26 mouse cellular contexts compared by ENCODE assay signal in genomic region chr5:146247709-146248108, GRCm38 (mm10). TPM values are rescaled to one million over a fixed set of nuclear protein-coding genes. Genes with fewer than 3 reads are reported as not detected.
DNase-seq lines count a peak whose midpoint lies in the region; ATAC-seq and TF ChIP-seq lines count a peak whose summit lies in the region.
"Had no signal": no experiment of that assay in that cellular context is flagged by ENCODE, and none has a peak within 500 bp of the region (broad histone marks: within the 10 kb centered on the region; RNA-seq: fewer than 3 reads in every experiment).

No protein-coding gene starts in this region.

- H3K9ac ChIP-seq in heart, adult 2 months (ENCODE audit: low read depth, low read length), result no peak overlapping the region
- H3K9ac ChIP-seq in liver, embryonic 13.5 days, result peak overlapping the region; percentile 28
- H3K9ac ChIP-seq in midbrain, embryonic 16.5 days (ENCODE audit: low read depth, low read length), result no peak overlapping the region
- H3K9ac ChIP-seq: forebrain, embryonic 13.5 days; heart, embryonic 15.5 days; hindbrain, embryonic 12.5 days; lung, embryonic 14.5 days had no signal

- peaks cover 13% of the 10 kb centered on the region for H3K36me3 ChIP-seq in heart, adult 2 months (ENCODE audit: control insufficient read depth, insufficient read depth, low read length)
- H3K36me3 ChIP-seq in liver, embryonic 13.5 days, result peaks cover 8% of the 10 kb centered on the region; the same call in 1 of the 2 replicates
- H3K36me3 ChIP-seq in midbrain, embryonic 16.5 days (ENCODE audit: control insufficient read depth, insufficient read depth, low read length), result no peaks in the 10 kb centered on the region
- H3K36me3 ChIP-seq: heart, embryonic 15.5 days had no signal

- ATAC-seq in liver, embryonic 13.5 days (ENCODE audit: low read depth), result no peak
- ATAC-seq in megakaryocyte, adult 5-6 weeks (ENCODE audit: poor library complexity, severe bottlenecking), result peak; percentile 65
- ATAC-seq in midbrain, embryonic 16.5 days, result no peak
- ATAC-seq: forebrain, embryonic 13.5 days; hindbrain, postnatal 0 days; Patski had no signal

- H3K4me2 ChIP-seq in liver, embryonic 13.5 days, result no peak overlapping the region
- no peak overlapping the region for H3K4me2 ChIP-seq in midbrain, embryonic 16.5 days (ENCODE audit: low read length)
- H3K4me2 ChIP-seq: forebrain, embryonic 13.5 days; heart, embryonic 15.5 days; hindbrain, embryonic 12.5 days; lung, embryonic 14.5 days had no signal

- peaks cover 13% of the 10 kb centered on the region for H3K4me1 ChIP-seq in heart, adult 2 months (ENCODE audit: control insufficient read depth, insufficient read depth, low read length)
- H3K4me1 ChIP-seq in bone marrow macrophage, adult 2 months (ENCODE audit: control insufficient read depth, insufficient read depth, low read length), result peaks cover 43% of the 10 kb centered on the region
- H3K4me1 ChIP-seq in liver, embryonic 13.5 days (replicated peaks), result peaks cover 97% of the 10 kb centered on the region
- H3K4me1 ChIP-seq in midbrain, embryonic 16.5 days (ENCODE audit: control insufficient read depth, insufficient read depth, low read length), result no peaks in the 10 kb centered on the region
- H3K4me1 ChIP-seq: forebrain, embryonic 13.5 days; hindbrain, embryonic 12.5 days had no signal

- intact Hi-C loops in heart, adult 2 months (cut with DNase I), result no loop called here

- no peak for TF ChIP-seq EP300 in heart, adult 2 months (IDR thresholded peaks at IDR 0.05; ENCODE audit: insufficient read depth, low read depth, low read length)

- H3K9me3 ChIP-seq in liver, embryonic 13.5 days (replicated peaks), result no peaks in the 10 kb centered on the region
- H3K9me3 ChIP-seq in midbrain, embryonic 16.5 days (replicated peaks; ENCODE audit: control insufficient read depth, low read length, poor library complexity, severe bottlenecking), result no peaks in the 10 kb centered on the region
- H3K9me3 ChIP-seq: forebrain, embryonic 13.5 days; heart, embryonic 15.5 days; hindbrain, embryonic 12.5 days had no signal

- H3K27ac ChIP-seq in heart, adult 2 months, result peak overlapping the region; percentile 17
- H3K27ac ChIP-seq in bone marrow macrophage, adult 2 months (ENCODE audit: insufficient read depth, low read depth, low read length), result peak overlapping the region; percentile 81
- peak overlapping the region; percentile 49 for H3K27ac ChIP-seq in liver, embryonic 13.5 days
- no peak overlapping the region for H3K27ac ChIP-seq in midbrain, embryonic 16.5 days (ENCODE audit: low read length)
- H3K27ac ChIP-seq: forebrain, embryonic 13.5 days; heart, embryonic 15.5 days; hindbrain, embryonic 12.5 days; hindbrain, postnatal 0 days had no signal

- H3K79me2 ChIP-seq in heart, adult 2 months (replicated peaks; ENCODE audit: control insufficient read depth, insufficient read depth, low read length), result peaks cover 7% of the 10 kb centered on the region

- TF ChIP-seq CTCF in heart, adult 2 months (IDR thresholded peaks at IDR 0.05), result no peak
- TF ChIP-seq CTCF in bone marrow macrophage, adult 2 months (IDR thresholded peaks at IDR 0.05; ENCODE audit: low read depth, low read length), result no peak

- TF ChIP-seq POLR2A in heart, adult 2 months (IDR thresholded peaks at IDR 0.05; ENCODE audit: insufficient read depth, low read depth, low read length), result no peak
- TF ChIP-seq POLR2A in bone marrow macrophage, adult 2 months (IDR thresholded peaks at IDR 0.05; ENCODE audit: borderline replicate concordance, low read depth, low read length), result no peak

- no peak overlapping the region for H3K4me3 ChIP-seq in heart, adult 2 months
- no peak overlapping the region; the same call in 1 of the 2 replicates for H3K4me3 ChIP-seq in bone marrow macrophage, adult 2 months (ENCODE audit: insufficient read depth, low read length)
- no peak overlapping the region for H3K4me3 ChIP-seq in liver, embryonic 13.5 days (replicated peaks)
- H3K4me3 ChIP-seq in midbrain, embryonic 16.5 days (ENCODE audit: low read depth, low read length), result no peak overlapping the region
- H3K4me3 ChIP-seq: forebrain, embryonic 13.5 days; heart, embryonic 15.5 days; hindbrain, embryonic 12.5 days had no signal

- 23% methylated on average over 5 of the region's 5 CpGs for WGBS in heart, adult 2 months
- 61% methylated on average over 5 of the region's 5 CpGs for WGBS in liver, embryonic 13.5 days (ENCODE audit: insufficient replicate concordance)
- WGBS in midbrain, embryonic 16.5 days, result 32% methylated on average over 5 of the region's 5 CpGs

- H3K27me3 ChIP-seq in heart, adult 2 months (ENCODE audit: control insufficient read depth, insufficient read depth, low read length), result no peaks in the 10 kb centered on the region
- H3K27me3 ChIP-seq in liver, embryonic 13.5 days, result no peaks in the 10 kb centered on the region
- no peaks in the 10 kb centered on the region for H3K27me3 ChIP-seq in midbrain, embryonic 16.5 days (ENCODE audit: control insufficient read depth, insufficient read depth, low read depth, low read length)
- H3K27me3 ChIP-seq: forebrain, embryonic 13.5 days; heart, embryonic 15.5 days; hindbrain, embryonic 12.5 days; Patski had no signal

- DNase-seq in heart, adult 2 months, result no peak
- DNase-seq in heart, postnatal 4 days, result no peak
- no peak for DNase-seq in liver, embryonic 13.5 days
- no peak for DNase-seq in right cerebral cortex, postnatal 14 days
- DNase-seq in cerebellum, adult 9-10 months, result no peak
- DNase-seq: adrenal gland, postnatal 25 days; cerebellum, adult 18-20 months; cerebellum, postnatal 14 days; gastrocnemius, postnatal 36 days; kidney, adult 11 months; kidney, postnatal 36 days; layer of hippocampus, postnatal 36 days; left cerebral cortex, postnatal 4 days; lung, embryonic 14.5 days; midbrain, embryonic 14.5 days; right cerebral cortex, adult 18-20 months; right cerebral cortex, postnatal 4 days; thymus, postnatal 4 days had no signal

RNA-seq across cellular contexts. Expression of gene Cdk8, which starts 16.7 kb away (rescaled TPM):
- 10 to 100 TPM; 15.5 to 15.6 TPM for total RNA-seq in heart, adult 2 months (2021)
- polyA plus RNA-seq in heart, adult 2 months (2012; rRNA removed), result 15.0 and 18.8 TPM in 2 replicates
- 10 to 100 TPM; 25.5 to 26.5 TPM for total RNA-seq in heart, postnatal 4 days (2021)
- 25.3 and 28.5 TPM in 2 replicates for polyA plus RNA-seq in bone marrow macrophage, adult 2 months (2012; ENCODE audit: insufficient read depth, insufficient read length, missing spikeins)
- polyA plus RNA-seq in liver, embryonic 13.5 days (2015; fragmentation: Nextera tagmentation; extraction: Ambion mirVana), result 19.9 and 20.4 TPM in 2 replicates
- 25.3 and 31.1 TPM in 2 replicates for total RNA-seq in megakaryocyte, adult 5-6 weeks (2015)
- total RNA-seq in megakaryocyte, adult 5-6 weeks (2017), result 23.3 and 24.0 TPM in 2 replicates
- polyA plus RNA-seq in midbrain, embryonic 16.5 days (2015; fragmentation: Nextera tagmentation; extraction: Ambion mirVana), result 17.5 and 22.5 TPM in 2 replicates

RNA-seq across cellular contexts. Expression of gene Rnf6, which starts 26.4 kb away (rescaled TPM):
- total RNA-seq in heart, adult 2 months (2021), result 10 to 100 TPM; 40.6 to 43.1 TPM
- 15.6 and 24.8 TPM in 2 replicates for polyA plus RNA-seq in heart, adult 2 months (2012; rRNA removed)
- total RNA-seq in heart, postnatal 4 days (2021), result 10 to 100 TPM; 44.4 to 48.0 TPM
- polyA plus RNA-seq in bone marrow macrophage, adult 2 months (2012; ENCODE audit: insufficient read depth, insufficient read length, missing spikeins), result 43.2 TPM in 2 replicates
- polyA plus RNA-seq in liver, embryonic 13.5 days (2015; fragmentation: Nextera tagmentation; extraction: Ambion mirVana), result 21.3 and 28.2 TPM in 2 replicates
- 23.3 and 24.6 TPM in 2 replicates for total RNA-seq in megakaryocyte, adult 5-6 weeks (2015)
- total RNA-seq in megakaryocyte, adult 5-6 weeks (2017), result 43.2 and 46.4 TPM in 2 replicates
- 31.4 and 32.9 TPM in 2 replicates for polyA plus RNA-seq in midbrain, embryonic 16.5 days (2015; fragmentation: Nextera tagmentation; extraction: Ambion mirVana)
